Mouse (Mus musculus): ENCODE measurements at regions not wholly inside any gene's neighbourhood (a gene's known extent, or its start where the extent isn't known, plus 50 kb on each side); places are given as distances from the start of the nearest gene placed in this dataset.

GRCm38 (mm10) chr4:54460596-54460995 lies 484.3 kb upstream of the Zfp462 start:
- DNase-seq, result no peak

DNA sequence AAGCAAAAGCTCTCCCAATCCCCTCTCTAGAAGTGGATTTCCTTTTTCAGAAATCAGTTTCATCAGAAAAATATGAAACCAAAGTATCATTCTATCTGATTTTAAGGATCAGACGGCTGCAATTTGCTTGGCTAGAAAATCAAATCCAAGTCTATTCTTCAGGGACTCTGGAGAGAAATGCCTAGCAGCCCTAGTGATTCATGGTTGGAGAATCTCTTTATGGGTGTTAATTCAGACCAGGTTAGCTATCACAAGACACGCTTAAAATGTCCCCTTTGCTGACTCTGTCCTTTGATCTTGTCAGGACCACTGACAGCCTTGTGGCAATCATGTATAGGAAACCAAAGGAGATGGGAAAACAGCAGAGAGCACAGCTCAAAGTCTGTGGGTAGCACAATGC lies 475.7 kb upstream of the Zfp462 start:
- DNase-seq, result no peak

- peak; percentile 52 for DNase-seq
Observed at GRCm38 (mm10) chr4:54470022-54471008, 474.5 kb upstream of the Zfp462 start.

- peak; percentile 5 for DNase-seq
Observed at GRCm38 (mm10) chr4:54471009-54471408, 473.8 kb upstream of the Zfp462 start.

DNA sequence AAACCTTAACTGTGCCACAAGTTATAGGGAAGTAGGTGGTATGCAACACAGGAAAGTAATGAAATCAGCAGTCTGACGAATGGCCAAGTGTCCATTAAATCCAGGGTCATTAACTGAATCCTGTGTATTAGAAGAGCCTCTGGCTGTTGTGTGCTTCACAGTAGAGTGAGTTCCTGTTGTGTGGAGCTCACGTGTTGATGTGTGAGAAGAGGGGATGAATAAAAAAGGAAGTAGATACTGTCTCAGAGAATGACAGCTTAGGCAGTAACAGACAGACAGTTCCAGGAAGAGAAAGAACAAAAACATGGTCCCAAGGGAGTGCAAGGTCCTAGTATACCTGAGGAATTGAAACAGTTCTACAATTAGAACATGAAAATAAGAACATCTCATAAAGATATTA lies 463.1 kb upstream of the Zfp462 start:
- DNase-seq, result no peak

DNA sequence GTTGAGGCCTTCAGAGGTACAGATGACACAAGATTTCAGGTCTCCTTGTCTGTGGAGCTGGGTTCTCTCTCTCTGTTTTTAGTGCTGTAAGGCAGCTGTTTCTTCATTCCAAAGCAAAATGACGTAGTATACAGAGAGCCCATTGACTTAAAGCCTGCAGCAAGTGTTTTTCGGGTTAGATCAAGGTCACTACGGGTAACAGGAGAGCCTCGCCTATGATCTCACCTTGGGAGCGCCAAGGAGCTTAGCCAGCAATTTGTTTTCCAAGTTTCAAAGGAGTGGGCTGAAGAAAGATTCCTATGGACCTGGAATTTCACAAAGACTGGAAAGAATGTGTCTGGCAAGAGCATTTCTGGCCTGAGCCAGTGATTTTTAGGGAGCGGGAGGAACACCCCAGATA lies 451.8 kb upstream of the Zfp462 start:
- no peak for DNase-seq

- DNase-seq, result no peak
Observed at GRCm38 (mm10) chr4:54497312-54497994, 447.4 kb upstream of the Zfp462 start.

DNA sequence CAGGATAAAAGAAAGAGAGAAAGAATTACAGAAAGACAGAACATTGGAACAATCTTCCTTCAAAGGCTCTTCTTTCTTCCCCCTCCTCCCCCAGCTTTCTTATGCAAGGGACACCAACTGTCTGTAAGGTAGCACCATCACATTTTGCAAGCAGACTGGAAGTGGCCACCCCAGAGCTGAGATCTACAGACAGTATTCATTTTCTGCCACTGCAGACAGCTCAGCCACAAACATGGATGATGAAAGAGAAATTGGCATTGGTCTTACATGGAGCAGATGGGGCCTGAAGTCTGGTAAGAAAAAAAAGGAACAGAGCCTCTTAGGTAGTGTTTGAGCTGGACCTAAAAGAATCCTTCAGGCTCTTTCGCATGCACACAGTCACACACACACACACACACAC lies 428.9 kb upstream of the Zfp462 start:
- no peak for DNase-seq

GRCm38 (mm10) chr4:54523283-54523682 lies 421.6 kb upstream of the Zfp462 start:
- no peak for DNase-seq

- DNase-seq, result no peak
Observed at GRCm38 (mm10) chr4:54526003-54526586, 418.8 kb upstream of the Zfp462 start.

GRCm38 (mm10) chr4:54527660-54528059 lies 417.2 kb upstream of the Zfp462 start:
- DNase-seq, result peak; percentile 17

GRCm38 (mm10) chr4:54531739-54532138 lies 413.1 kb upstream of the Zfp462 start:
- no peak for DNase-seq

GRCm38 (mm10) chr4:54533846-54534245 lies 411.0 kb upstream of the Zfp462 start:
- no peak for DNase-seq

GRCm38 (mm10) chr4:54552864-54553618 lies 391.8 kb upstream of the Zfp462 start:
- peak; percentile 8 for DNase-seq

DNA sequence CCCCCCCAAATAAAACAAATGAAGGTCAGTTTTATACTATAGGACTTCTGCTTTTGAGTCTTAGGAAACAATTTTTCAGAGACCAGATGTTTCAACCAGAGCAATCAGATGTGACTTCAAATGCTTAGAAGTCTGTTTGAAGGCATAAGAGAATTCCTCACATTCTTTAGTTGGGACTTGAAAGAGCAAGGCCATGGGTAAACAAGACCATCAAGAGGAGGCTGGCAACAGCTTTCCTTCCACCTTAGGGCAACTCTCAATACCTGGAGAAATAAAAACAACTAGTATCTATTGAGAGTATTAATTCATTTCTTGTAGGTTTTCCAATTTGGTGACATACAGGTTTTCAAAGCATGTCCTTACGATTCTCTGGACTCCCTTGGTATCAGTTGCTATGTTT lies 381.8 kb upstream of the Zfp462 start:
- DNase-seq, result no peak

GRCm38 (mm10) chr4:54573185-54573584 lies 371.7 kb upstream of the Zfp462 start:
- DNase-seq, result no peak

DNA sequence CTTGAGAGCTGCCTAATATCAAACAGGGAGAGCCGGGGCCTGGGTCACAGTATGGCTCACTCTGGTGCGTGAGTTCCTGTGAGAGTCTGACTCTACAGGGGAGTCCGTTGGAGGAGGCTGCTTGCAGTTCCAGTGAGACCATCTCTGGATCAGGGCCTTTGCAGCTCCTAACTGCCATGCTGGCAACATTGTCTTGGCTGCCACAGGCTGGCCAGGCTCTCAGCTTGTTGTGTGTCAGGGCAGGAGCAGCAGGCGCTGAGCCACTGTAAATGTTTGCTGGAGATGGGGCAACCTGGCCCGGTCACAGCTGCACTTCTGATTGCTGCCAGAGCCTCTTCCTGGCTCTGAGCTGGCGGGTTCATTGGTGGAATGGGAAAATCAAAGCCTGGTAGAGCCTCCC lies 357.7 kb upstream of the Zfp462 start:
- DNase-seq, result no peak

- no peak for DNase-seq
Observed at GRCm38 (mm10) chr4:54588704-54589103, 356.1 kb upstream of the Zfp462 start.

GRCm38 (mm10) chr4:54601671-54602512 lies 343.0 kb upstream of the Zfp462 start:
- no peak for DNase-seq

DNA sequence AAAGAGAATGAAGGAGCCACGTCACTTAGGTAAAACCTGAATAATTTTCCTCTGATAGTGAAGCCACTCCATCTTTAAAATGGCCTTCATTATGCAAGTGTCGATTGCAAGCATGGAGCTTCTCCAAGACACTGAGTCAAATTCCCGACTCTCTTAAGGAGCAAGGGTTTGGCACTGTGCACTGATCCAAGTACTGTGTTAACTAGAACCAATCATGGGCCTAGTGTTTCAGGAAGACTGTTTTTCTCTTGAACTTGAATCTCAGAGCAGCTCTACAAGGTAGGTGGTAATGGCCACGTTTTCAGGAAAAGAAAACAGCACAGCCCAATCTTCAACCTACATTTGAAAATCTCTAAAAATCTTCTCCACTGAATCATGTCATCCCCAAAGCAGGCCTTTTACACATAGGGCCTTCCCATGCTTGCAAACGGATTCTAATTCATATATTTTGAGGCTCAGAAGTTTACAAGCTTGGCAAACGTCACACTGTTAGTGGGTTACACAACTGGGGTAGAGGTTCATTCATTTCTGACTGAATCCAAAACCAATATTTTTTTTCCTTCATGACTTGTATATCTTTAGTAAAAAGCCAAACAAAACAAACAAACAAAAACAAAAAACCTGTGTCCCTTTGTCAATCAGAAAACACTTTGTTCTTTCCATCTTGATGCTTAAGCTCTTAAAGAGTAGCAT lies 342.2 kb upstream of the Zfp462 start:
- no peak for DNase-seq

DNA sequence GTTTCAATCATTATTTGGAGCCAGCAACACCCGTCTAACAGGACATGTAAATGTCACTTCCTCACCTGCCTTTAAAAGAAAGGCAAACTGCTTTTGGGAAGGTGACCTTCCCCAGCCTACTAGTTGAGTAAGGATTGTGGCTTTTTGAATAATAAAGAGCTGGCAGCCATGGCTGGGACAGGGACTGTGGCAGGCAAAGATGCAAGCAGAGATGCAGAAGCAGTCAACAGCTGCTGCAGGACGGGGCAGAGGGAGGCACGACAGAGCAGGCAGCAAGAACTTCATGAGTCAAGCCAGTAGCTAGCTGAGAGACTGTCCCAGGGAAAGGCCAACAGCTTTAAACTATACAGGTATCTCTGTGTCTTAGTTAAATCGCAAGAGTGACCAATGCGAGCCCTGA lies 334.7 kb upstream of the Zfp462 start:
- DNase-seq, result no peak

Measured in liver (tissue).